Mouse (Mus musculus): ENCODE results near the gene Tpd52l1.

- TF ChIP-seq CTCF (IDR thresholded peaks at IDR 0.05; ENCODE audit: extremely low read depth, insufficient read length, insufficient replicate concordance, low read depth, low read length), result no peak
- no peak for TF ChIP-seq POLR2A (IDR thresholded peaks at IDR 0.05; ENCODE audit: low read depth, low read length)
Measured at GRCm38 (mm10) chr10:31298921-31299574, 146.7 kb downstream of the Tpd52l1 start.
